Mouse (Mus musculus) lung, adult 2 months (tissue): ENCODE measurements around the gene Tm7sf3. TPM values are rescaled to one million over a fixed set of nuclear protein-coding genes. Genes with fewer than 3 reads are reported as not detected.
A peak's percentile ranks its signal among the peaks of the same experiment; 100 is the strongest.

Experiments used
- DNase-seq: peaks from one replicate; pipeline ENCODE4 v3.0.0; 2022
- H3K4me1 ChIP-seq: fragments of 200-500 bp; 2 replicates; pipeline ENCODE4 v1.6.1; 2011; ENCODE audit warnings: low read length; ENCODE audit not compliant: control insufficient read depth, insufficient read depth
- H3K4me3 ChIP-seq: fragments of 200-500 bp; replicated peaks from 2 replicates; pipeline ENCODE3; 2011; ENCODE audit warnings: low read depth, mild to moderate bottlenecking, control low read depth, low read length; ENCODE audit errors: extremely low read depth
- CTCF ChIP-seq: fragments of 200-500 bp; IDR thresholded peaks from 2 replicates; pipeline ENCODE4 v1.5.1; 2011; ENCODE audit warnings: mild to moderate bottlenecking, low read length, control low read depth; ENCODE audit not compliant: insufficient read depth
- POLR2A ChIP-seq: fragments of 200-500 bp; IDR thresholded peaks from 2 replicates; pipeline ENCODE4 v1.6.1; 2011; ENCODE audit warnings: low read depth, mild to moderate bottlenecking, control low read depth, low read length, borderline replicate concordance; ENCODE audit errors: extremely low read depth
- WGBS: fragments of 180-500 bp; shearing (Covaris S2); methylation state at CpG from one replicate; pipeline ENCODE4 v1.1.7; 2018; 5-methylcytosine and 5-hydroxymethylcytosine counted together
- polyA plus RNA-seq: library from polyadenylated mRNA; depleted of rRNA; stranded (reverse); fragments of >200 nt; gene quantifications from 2 replicates; pipeline ENCODE4 v1.2.3, GENCODE M21; 2012

The Tm7sf3 gene
- polyA plus RNA-seq, 1 experiment: 20.2 TPM

- Histone ChIP-seq H3K4me3 (no peak overlapping the region), H3K4me1 (peaks cover 6% of the 10 kb centered on the region; the same call in 1 of the 2 replicates)
- no peak for DNase-seq
- 61% methylated on average over 4 of the region's 4 CpGs for WGBS
- TF ChIP-seq POLR2A: no peak
- no peak for TF ChIP-seq CTCF
Measured at GRCm38 (mm10) chr6:146634759-146635606, 7.6 kb downstream of the Tm7sf3 start.

GRCm38 (mm10) chr6:146634015-146634722 lies 8.5 kb downstream of the Tm7sf3 start:
- Histone ChIP-seq H3K4me3 (peak overlapping the region; percentile 81), H3K4me1 (peaks cover 6% of the 10 kb centered on the region; the same call in 1 of the 2 replicates)
- DNase-seq: peak; percentile 70
- WGBS: under 1% methylated on average over 82 of the region's 82 CpGs
- TF ChIP-seq CTCF (no peak), POLR2A (no peak)

- TF ChIP-seq POLR2A (no peak), CTCF (no peak)
- Histone ChIP-seq H3K4me3 (peak overlapping the region; percentile 81), H3K4me1 (peaks cover 6% of the 10 kb centered on the region; the same call in 1 of the 2 replicates)
- DNase-seq: no peak
- 5% methylated on average over 14 of the region's 14 CpGs for WGBS
Measured at GRCm38 (mm10) chr6:146633629-146634014, 9.0 kb downstream of the Tm7sf3 start.

GRCm38 (mm10) chr6:146633097-146633496 lies 9.5 kb downstream of the Tm7sf3 start:
- H3K4me3 ChIP-seq: no peak overlapping the region
- peaks cover 6% of the 10 kb centered on the region; the same call in 1 of the 2 replicates for H3K4me1 ChIP-seq
- TF ChIP-seq CTCF: no peak
- no peak for TF ChIP-seq POLR2A
- 64% methylated on average over 8 of the region's 8 CpGs for WGBS
- no peak for DNase-seq

- WGBS: 83% methylated on average over 9 of the region's 9 CpGs
- TF ChIP-seq CTCF (no peak), POLR2A (no peak)
Measured at GRCm38 (mm10) chr6:146632403-146632802, 10.2 kb downstream of the Tm7sf3 start.

GRCm38 (mm10) chr6:146631847-146632246 lies 10.8 kb downstream of the Tm7sf3 start:
- no peak overlapping the region for H3K4me3 ChIP-seq
- no peak for TF ChIP-seq CTCF
- TF ChIP-seq POLR2A: no peak
- WGBS: 90% methylated on average over 8 of the region's 8 CpGs
- DNase-seq: no peak
- peaks cover 6% of the 10 kb centered on the region; the same call in 1 of the 2 replicates for H3K4me1 ChIP-seq

More at GRCm38 (mm10) chr6:146632403-146632802, 10.2 kb downstream of the Tm7sf3 start:
- Histone ChIP-seq H3K4me3 (no peak overlapping the region), H3K4me1 (peaks cover 6% of the 10 kb centered on the region; the same call in 1 of the 2 replicates)
- DNase-seq: no peak

GRCm38 (mm10) chr6:146630961-146631360 lies 11.7 kb downstream of the Tm7sf3 start:
- Histone ChIP-seq H3K4me1 (peaks cover 6% of the 10 kb centered on the region; the same call in 1 of the 2 replicates), H3K4me3 (no peak overlapping the region)
- TF ChIP-seq CTCF (no peak), POLR2A (no peak)
- no peak for DNase-seq
- 76% methylated on average over 4 of the region's 4 CpGs for WGBS

GRCm38 (mm10) chr6:146629781-146630756 lies 12.6 kb downstream of the Tm7sf3 start:
- DNase-seq: no peak
- TF ChIP-seq POLR2A (no peak), CTCF (no peak)
- Histone ChIP-seq H3K4me3 (no peak overlapping the region), H3K4me1 (peaks cover 6% of the 10 kb centered on the region; the same call in 1 of the 2 replicates)
- 77% methylated on average over 9 of the region's 9 CpGs for WGBS
